Mouse (Mus musculus): ENCODE results near the gene Cadm4. TPM values are rescaled to one million over a fixed set of nuclear protein-coding genes. Genes with fewer than 3 reads are reported as not detected.
"Not testable (repeated sequence)": the region's sequence is repeated elsewhere in the genome, so short reads cannot be mapped to it uniquely, and the experiment has no call there.

Cadm4 gene
- total RNA-seq, 2 experiments from 2014 or later: 15.4 to 24.2 TPM

- DNase-seq: no peak
Measured at GRCm38 (mm10) chr7:24467886-24468285, 13.9 kb upstream of the Cadm4 start.

GRCm38 (mm10) chr7:24469126-24469525, 12.7 kb upstream of the Cadm4 start:
- DNase-seq: no peak

- DNase-seq: peak in 1 of 2 experiments; percentile 43
Measured at GRCm38 (mm10) chr7:24470356-24470755, 11.5 kb upstream of the Cadm4 start.

DNA sequence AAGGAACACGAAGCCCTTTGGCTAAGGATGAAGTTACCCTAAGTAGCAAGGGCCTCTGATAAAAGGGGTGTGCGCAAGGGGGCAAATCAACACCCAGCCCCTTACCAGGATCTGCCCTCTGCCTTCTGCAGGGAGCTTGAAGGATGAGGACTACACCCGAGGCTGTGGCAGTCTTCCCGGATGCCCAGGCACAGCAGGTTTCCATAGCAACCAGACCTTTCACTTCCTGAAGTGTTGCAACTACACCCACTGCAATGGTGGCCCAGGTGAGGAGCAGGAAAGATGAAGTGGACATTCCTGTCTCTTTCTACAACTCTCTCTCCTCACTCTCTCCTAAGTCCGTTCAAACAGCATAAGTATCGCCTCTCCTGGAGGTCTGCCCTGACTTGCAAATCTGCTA, 9.4 kb upstream of the Cadm4 start:
- no peak for DNase-seq

DNA sequence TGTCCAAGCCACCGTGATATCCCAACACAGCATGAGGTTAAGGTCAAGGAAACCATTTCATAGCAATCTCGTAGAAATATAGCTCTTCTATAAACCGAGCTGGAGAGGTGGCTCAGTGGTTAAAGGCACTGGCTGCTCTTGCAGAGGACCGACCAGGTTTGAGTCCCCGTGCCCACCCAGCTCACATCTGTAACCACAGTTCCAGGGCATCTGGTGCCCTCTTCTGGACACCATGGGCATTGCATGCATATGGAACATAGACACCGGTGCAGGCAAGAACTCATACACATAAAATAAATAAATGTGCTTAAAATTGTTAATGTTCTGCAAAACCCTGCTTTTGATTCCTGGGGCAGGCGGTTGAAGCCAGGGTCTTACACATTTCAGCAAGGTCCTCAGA, 8.9 kb upstream of the Cadm4 start:
- DNase-seq: peak in 1 of 2 experiments; percentile 43

DNA sequence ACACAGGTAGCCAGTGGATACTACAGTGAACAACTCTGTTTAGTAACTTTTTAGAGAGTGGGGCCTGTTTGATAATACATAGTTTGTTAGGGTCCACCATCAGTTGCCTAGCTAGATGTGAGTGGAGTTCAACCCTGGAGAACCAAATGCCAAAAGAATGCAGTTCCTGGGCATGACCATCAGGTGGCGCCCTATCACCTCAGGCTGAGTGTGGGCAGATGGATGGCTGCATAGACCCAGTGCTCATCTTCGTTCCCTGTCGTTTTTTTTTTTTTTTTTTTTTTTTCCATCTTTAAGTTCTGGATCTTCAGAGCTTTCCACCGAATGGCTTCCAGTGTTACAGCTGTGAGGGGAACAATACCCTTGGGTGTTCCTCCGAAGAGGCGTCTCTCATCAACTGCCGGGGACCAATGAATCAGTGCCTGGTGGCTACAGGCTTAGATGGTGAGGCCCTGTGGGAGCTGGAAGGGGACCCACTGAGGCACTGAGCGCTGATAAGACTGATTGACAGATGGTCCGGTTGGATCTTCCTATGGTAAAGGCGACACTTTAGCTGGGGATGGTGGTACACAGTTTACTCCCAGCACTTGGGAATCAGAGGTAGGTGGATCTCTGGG, 7.8 kb upstream of the Cadm4 start:
- peak; percentile 51 to 83 for DNase-seq

GRCm38 (mm10) chr7:24474811-24475506, 6.9 kb upstream of the Cadm4 start:
- no peak for DNase-seq

GRCm38 (mm10) chr7:24476338-24476737, 5.5 kb upstream of the Cadm4 start:
- no peak for DNase-seq

GRCm38 (mm10) chr7:24476856-24477255, 5.0 kb upstream of the Cadm4 start:
- DNase-seq: no peak

DNA sequence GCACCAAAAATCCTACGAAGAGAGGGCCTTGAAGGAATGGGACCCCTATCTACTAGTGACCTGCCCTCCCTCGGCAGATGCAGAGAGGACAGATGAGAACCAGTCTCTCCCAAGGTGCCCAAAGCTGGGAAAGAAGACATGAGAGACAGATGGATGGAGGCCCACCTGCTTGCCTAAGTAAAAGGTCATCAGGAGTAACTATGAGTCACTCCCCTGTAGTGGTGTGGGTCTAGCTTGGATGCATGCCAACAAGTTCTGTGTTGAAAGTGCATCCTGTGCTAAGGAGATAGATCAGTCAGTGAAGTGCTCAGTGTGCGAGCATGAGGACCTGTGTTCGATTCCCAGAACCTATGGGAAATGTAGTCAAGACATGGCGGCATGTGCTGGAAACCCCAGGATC, 2.9 kb upstream of the Cadm4 start:
- DNase-seq: no peak

DNA sequence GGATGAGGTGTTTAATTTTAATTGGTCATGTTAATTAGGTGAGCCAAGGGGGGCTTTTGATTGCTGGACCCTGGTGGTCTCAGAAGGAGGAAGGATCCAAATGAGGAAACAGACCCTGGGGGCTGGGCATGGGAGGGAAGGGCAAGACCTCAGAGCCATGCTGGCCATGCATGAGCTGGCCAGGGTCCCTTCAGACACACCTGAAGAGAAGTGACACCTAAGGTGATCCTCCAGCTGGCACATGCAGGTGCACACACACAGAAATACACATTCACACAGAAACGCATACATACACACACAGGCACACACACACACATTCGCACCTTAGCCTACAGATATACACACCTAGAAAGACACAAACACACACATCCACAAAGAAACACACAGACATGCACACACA, 2.1 kb upstream of the Cadm4 start:
- DNase-seq: no peak

GRCm38 (mm10) chr7:24480121-24480941, 1.5 kb upstream of the Cadm4 start:
- DNase-seq: peak; percentile 17 to 43

- DNase-seq: peak in 1 of 2 experiments; percentile 16
Measured at GRCm38 (mm10) chr7:24480986-24481473, 793 bp upstream of the Cadm4 start.

DNA sequence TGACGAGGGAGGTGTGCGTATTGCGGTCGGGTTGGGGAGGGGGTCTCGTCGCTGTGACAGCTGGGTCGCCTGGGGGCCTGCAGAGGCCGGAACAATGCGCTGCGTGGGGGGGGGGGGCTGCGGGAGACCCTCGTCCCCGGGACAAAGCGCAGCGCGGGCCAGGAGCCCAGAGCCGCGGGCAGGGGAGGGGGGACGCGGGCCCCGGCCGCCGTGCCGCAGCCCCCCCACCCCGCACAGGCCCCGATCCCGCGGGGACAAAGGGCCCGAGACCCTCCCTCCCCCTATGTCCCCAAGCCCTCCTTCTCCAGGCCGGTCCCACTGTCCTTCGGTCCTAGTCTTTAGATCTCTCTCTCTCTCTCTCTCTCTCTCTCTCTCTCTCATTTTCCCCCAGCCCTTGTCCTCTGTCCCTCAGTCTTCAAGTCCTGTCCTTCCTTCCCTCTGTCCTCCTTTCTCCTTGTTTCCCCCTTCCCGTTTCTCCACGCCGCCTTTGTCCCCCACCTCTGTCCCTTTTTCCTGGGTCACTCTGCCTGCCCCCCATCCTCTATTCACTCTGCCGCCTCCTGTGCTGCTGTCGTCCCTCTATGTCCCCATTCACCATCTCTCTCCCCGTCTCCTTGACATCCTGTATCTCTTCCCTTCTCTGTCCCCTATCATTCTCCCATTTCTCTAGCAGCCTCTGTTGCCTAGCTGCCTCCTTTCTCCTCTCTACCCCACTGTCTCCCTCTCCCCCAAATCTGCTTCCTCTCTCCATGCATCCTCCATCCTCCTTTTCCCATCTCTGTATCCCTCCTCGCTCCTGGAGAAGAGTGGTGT, 591 bp downstream of the Cadm4 start:
- DNase-seq: no peak

DNA sequence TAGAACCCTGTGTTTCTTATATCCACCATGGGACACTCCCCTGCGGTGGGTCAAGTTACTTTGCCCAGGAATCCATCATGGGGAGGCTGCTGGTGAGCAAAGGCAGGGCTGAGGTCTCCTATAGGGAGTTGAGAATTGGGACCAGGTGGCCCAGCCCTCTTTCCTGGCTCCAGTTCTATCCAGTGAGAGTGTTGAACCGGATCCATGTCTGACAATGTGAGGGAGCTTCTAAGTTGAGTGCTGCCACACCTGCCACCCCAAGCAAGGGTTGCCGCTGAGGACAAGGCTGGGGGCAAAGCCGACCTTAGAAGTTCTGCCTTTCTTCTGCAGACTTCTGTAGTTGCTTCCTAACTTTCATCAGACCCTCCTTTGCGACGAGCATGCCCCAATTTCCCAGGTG, 1.5 kb downstream of the Cadm4 start:
- DNase-seq: not testable (repeated sequence)

DNA sequence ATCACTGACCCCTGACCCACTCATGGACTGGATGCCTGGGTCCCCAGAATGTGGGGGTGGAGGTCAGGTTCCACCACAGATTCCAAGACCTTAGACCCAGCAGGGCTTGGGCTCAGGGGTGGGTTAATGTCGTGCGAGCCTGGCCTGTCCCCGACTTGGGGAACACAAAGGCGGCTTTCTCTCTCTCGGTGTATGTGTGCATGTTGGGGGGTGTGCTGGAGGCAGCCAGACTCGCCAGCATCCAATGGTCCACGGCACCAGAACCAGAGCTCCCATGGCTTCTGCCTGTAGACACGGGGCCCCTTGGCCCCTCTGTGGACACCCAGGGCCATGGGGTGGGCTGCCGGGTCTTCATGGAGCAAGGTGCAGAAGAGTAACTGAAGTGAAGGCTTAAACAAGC, 3.7 kb downstream of the Cadm4 start:
- DNase-seq: no peak

DNA sequence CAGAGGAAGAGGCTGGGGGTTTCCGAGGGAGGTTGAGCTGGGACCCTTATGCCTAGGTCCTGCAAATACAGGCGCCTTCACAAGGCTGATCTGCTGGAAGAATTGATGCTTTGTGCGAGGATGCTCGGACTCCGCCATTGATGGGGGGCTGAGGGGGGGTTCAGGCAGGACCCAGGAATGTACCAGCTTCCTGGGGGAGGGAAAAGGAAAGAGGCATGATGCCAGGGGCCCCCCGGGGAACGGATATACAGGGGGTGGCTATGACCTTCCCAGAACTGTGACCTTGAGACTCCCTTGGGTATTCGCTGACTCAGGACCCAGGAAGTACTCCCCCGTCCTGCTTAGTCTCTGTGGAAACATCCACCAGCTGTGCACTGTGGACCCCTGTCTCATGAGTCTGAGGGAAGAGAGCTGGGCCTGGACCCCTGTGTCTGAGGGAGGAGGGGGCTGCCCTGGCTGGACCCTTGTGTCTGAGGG, 4.9 kb downstream of the Cadm4 start:
- no peak for DNase-seq

GRCm38 (mm10) chr7:24487403-24487802, 5.6 kb downstream of the Cadm4 start:
- DNase-seq: no peak

GRCm38 (mm10) chr7:24488303-24488702, 6.5 kb downstream of the Cadm4 start:
- no peak for DNase-seq

DNA sequence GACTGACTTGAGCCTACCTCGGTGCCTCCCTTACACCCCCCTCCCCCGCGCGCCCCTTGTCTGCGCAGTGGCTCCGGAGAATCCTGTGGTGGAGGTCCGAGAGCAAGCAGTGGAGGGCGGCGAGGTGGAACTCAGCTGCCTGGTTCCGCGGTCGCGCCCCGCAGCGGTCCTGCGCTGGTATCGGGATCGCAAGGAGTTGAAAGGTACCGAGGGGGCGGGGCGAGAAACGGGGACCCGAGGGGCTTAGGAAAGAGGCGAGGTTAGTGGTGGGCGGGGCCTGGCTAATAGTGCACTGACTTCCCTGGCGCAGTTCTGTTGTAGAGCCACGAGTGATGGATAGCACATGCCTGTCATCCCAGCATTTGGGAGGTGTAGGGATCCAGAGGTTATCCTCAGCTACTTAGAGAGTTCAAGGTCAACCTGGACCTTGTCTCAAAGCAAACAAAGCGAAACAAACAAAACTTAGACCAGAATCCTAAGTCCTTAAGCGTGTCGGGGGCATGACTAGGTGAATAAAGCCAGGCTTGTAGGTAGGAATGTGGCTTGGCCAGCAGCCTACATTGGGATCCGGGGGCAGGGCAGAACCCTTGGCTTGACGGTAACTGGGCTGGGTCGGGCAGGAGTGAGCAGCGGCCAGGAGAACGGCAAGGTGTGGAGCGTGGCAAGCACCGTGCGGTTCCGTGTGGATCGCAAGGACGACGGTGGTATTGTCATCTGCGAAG, 18.2 kb downstream of the Cadm4 start:
- no peak for DNase-seq

DNA sequence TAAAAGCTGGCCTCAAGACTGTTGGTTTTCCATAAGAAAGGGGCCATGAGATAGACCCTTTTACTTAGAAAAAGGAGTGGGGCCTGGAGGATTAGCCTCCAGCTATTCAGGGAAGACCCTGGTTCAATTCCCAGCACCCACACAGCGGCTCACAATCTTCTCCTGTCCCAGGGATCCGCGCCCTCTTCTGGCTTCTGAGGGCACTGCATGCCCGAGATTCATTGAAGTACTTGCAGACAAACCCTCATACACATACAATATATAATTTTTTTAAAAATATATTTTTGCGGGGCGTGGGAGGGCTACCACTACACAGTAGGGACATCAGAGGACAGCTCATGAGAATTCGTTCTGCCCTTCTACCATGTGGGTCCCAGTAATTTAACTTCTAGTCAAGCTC, 19.1 kb downstream of the Cadm4 start:
- DNase-seq: peak in 1 of 2 experiments; percentile 32
